Mouse (Mus musculus) heart, postnatal 10 days (tissue): ENCODE measurements at regions not wholly inside any gene's neighbourhood (a gene's known extent, or its start where the extent isn't known, plus 50 kb on each side); places are given as distances from the start of the nearest gene placed in this dataset.
A peak's percentile ranks its signal among the peaks of the same experiment; 100 is the strongest.

Experiments
- DNase-seq, 2 experiments: peaks; one replicate each; pipeline ENCODE4 v3.0.0; 2021
- intact Hi-C: fragments of 180-260 bp; cut with DNase I; formaldehyde crosslinking; loops from one replicate; pipeline ENCODE4 v1.15.1; 2025

DNA sequence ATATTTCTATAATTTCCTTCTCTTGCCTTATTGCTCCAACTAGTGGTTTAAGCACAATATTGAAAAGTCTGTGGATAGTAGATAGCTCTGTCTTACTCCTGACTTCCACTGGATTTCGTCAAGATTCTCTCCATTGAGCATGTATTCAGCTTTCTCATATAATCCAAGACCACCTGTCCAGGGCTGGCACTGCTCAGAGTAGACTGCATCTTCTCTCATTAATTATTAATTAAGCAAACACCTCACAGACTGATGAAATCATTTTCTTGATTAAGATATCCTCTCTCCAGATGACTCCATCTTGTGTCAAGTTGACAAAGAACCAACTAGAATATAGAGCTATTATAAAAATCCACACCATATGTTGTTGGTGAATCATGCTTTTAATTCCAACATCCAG, 310.5 kb upstream of the Tle1 start:
- DNase-seq: no peak
- intact Hi-C loops: no loop called here

DNA sequence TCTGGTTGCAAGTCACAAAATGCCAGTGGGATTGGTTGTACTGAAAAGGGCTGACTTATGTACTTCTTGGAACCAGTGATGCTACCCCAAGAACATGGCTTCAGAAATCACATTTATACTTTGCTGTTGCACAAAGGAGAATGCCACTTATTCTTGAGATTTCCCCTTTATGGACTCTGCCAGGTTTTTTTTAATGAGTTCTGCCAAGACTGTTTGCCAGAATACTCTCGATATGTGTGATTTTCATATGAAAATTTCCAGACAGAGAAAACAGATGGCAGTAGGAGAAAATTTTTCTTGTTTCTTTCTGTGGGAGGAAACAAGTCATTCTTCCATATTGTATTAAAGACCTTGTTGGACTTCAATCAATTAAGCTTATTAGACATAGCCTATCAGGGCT, 281.0 kb upstream of the Tle1 start:
- DNase-seq: no peak
- intact Hi-C loops: no loop called here

DNA sequence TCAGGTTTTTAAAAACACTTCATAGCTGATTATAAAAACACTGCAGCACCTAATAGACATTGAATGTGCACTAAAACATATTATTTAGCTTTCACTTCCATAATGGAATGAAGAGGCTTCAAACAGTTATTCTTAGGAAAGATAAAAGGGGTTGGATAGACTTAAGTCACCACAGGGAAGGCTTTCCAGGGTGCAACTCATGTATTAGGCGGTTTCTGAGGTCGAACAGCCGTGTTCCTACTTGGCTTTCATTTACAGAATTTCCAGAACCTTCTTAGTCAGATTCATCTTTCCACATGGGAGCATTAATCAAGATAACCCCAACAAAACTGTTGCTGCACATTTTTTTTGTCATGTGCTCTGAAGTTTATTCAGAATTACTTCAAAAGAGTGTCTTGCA, 279.8 kb upstream of the Tle1 start:
- DNase-seq: no peak
- intact Hi-C loops: no loop called here

DNA sequence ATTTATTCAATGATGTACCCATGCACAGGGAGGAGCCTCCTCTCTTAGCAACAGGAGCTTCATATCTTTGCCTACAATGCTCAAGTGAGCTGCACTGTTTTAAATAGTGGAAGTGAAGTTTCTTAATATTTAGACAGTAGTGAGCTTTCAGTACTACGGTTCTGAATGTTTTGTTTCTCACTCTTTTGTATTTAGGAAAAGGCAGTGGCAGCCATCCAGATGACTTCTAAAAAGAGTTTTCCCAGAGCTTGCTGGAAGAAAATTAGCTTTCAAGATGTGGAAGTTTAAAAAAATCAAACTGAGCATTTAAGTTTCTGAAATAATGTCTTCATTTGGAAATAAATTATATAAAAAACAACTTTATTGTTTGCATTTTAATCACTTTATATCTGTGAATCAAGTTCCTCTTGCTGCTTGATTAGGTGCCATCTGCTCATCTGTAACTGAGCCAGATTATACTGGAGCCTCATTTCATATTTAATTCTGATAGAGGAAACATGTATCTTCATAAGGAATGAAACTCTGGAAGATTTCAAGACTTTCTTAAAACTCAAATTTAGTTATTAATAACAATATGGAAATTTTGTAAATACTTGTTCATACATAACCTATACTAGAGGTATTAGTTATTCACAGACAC, 268.6 kb upstream of the Tle1 start:
- DNase-seq: no peak
- intact Hi-C loops: no loop called here

DNA sequence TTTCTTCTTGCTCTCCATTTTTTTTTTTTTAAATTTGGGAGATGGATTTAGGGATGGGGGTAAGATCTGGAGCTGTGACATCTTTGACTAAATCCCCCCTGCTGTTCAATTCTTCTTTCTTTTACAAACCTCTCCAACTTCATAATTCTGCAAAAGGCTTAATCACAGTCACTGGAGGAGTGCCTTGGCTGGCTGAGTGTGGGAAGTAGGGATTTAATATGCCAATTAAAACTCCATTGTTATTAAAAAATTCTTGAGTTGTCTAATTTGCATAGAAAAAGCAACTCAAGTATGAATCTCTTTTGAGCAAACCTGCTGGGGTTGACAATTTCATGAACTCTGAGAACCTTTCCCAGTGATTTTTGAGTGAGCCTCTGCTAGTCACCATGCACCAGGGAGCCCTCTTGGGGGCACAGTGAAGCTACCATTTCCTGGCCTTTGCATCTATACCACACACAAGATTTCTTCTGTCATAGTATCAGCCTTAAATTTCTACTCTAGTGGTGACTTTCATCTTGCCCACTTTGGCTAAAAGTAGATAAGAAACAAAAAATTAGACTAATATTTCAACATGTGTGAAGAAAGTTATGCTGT, 243.6 kb upstream of the Tle1 start:
- DNase-seq: no peak
- intact Hi-C loops: no loop called here

DNA sequence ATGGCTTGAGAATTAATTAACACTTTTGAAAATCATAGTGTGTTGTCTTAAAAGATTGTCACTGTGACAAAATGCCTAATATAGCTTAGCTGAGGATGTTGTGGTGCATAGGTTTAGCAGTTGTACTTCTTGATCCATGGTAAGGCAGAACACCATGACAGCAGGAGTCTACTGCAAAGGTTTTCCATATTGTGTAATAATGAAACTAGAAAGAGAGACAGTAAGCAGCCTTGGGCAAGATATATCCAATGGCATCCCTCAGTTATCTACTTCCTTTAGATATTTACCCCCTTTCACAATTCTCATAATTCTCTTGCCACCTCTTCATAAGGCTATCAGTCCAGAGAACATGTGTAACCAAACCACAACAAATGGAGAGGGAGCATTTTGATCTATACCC, 236.6 kb upstream of the Tle1 start:
- intact Hi-C loops: no loop called here
- no peak for DNase-seq

DNA sequence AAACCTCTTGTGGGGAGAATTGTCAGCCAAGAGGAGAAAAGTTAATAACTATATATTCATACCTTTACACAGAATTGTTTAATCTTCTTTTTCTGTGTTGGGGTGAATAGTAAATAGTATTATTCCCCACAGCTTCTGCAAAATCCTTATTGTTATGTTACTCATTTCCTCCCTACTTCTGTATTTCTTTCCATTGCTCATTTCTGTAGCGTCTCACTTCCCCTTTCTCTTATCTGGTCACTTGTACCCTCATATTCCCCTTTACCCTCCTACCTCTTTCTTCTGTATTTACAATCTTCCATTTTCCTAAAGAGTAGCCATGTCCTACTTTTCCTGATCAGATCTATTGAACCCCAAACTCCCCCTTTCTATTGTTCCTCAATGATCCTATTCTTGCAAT, 224.6 kb upstream of the Tle1 start:
- DNase-seq: no peak
- intact Hi-C loops: no loop called here

DNA sequence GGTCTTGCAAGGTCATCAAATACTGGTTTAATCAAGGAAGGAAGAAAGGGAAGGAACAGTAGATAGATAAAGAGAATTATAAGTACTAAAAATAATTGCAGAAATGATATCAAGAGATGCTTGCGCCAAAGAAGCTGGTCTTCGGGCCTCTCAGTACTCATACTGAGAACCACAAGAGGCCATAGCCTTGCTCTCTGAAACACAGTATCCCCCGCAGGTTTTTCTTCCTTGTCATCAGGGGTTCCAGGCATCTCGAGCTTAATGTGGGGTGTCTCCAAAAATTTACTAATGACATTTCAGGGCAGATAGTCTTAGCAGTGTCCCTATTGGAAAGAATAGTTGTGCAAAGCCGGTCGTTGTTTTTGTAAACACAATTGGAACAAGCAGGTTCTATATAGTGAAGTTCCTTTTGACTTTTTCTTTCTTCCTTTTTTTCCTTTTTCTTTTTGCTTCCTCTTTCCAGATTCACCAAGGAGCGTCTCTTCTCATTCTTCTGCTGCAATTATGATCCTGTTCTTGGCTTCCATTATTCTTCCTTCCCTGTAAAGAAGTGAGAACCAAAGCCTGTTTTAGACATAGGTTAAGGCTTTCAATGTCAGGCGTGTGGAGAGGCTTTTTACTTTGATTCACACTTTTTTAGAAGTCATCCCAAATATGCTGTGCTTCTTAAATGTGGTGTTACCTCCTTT, 211.5 kb upstream of the Tle1 start:
- intact Hi-C loops: loop anchor here (10.0 kb wide), 1 partner anchor 167 kb away; no protein-coding TSS in a partner anchor
- no peak for DNase-seq

DNA sequence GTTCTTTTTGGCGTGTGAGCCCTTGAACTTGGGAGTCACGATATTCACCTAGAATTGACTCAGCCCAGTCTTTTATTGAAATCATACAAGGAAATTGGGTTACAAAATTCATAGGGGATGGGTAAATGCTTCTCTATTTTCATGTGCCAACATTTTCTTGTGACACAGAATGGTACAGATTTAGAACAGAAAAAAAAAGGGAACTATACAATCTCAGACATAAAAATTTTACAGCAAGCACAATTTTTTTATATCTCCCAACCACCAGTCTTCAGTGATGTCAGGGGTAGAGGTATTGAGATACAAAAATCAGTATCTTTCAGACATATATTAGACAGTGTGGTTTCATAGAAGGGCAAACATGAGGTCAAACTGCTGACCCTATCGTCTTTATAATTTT, 210.6 kb upstream of the Tle1 start:
- no peak for DNase-seq
- intact Hi-C loops: loop anchor here (10.0 kb wide), 1 partner anchor 167 kb away; no protein-coding TSS in a partner anchor

DNA sequence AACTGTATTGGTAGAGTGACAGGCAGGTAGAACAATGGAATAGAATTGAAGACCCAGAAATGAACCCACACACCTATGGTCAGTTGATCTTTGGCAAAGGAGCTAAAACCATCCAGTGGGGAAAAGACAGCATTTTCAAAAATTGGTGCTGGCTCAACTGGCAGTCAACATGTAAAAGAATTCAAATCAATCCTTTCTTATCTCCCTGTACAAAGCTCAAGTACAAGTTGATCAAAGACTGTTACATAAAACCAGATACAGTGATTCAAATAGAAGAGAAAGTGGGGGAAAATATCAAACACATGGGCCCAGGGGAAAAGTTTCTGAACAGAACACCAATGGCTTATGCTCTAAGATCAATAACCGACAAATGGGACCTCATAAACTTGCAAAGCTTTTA, 200.0 kb upstream of the Tle1 start:
- intact Hi-C loops: no loop called here
- no peak for DNase-seq

DNA sequence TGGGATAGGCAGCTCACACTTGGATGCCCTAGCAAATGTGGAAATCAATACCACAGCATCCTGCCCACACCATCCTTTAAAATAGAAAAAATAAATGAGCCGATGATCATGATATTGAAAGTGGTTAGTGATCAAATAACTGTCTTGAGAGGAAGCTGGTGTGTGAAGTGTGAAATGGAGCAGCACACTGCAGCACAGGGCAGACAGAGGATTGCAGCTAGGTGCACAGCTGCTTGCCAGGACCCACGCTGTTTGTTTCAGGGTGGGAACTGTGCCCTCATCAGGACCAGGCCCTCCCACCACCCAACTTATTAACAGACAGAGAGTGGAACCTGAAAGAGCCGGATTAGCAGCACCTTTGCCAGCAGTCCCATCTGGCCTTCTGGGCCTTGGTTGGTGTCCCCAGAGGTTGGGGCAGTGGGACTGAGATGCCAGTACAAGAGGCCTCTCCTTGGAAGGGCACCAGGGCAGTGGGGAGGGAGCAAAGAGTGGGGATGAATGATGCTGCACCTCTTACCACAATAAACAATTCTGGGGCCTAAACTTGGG, 191.2 kb upstream of the Tle1 start:
- DNase-seq: no peak
- intact Hi-C loops: no loop called here

DNA sequence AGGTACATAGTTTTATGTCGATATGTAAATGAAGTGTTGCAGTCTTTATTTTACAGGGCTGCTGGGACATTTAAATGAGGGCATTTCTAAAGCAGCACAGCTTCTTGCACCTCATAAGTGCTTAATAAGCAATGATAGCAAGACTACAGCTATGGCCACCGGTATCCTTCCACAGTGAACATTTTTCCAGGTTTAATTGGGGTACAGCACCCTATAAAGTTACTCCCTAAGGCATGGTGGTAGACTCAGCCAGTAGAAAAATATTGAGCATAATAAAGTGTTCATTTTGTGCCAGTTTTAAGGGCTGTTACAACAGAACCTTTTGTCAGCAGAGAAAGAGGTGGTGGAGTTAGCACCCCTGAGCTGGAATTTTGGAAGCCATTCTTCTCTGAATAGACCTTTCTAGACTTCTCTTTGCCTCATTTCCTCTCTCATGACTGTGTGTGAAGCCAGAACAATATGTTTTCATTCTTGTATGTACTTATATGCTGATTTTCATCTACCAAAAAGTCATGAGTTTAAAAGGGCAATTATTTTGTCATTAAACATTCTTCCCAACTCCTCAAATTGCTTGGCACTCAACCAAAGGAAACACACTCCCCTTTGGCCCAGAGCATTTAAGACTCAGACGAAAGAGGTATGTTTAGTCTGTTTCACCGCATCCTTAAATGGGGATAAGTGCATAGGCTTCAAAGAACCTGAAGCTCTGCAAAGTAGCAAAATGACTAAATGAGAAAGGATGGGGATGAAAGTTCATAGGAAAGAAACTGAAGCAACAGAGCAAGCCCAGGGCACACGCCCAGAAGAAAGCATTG, 189.3 kb upstream of the Tle1 start:
- DNase-seq: no peak
- intact Hi-C loops: no loop called here

DNA sequence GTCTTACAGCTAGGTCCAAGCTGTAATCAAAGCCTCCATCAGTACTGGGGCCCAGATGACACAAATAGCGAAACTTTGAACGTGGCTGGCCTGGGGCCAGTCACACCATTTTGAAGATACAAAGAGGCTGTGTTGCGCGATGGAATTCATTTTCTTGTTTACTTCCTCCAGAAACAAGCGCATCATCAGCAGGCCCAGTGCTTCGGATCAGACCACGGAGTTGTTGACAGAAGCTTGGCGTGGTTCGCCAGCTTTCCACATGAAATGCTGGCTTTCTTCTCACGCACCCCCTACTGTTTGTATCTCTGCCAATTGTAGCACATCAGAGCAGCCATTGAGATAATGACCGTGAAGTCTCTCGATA, 184.2 kb upstream of the Tle1 start:
- intact Hi-C loops: no loop called here

DNA sequence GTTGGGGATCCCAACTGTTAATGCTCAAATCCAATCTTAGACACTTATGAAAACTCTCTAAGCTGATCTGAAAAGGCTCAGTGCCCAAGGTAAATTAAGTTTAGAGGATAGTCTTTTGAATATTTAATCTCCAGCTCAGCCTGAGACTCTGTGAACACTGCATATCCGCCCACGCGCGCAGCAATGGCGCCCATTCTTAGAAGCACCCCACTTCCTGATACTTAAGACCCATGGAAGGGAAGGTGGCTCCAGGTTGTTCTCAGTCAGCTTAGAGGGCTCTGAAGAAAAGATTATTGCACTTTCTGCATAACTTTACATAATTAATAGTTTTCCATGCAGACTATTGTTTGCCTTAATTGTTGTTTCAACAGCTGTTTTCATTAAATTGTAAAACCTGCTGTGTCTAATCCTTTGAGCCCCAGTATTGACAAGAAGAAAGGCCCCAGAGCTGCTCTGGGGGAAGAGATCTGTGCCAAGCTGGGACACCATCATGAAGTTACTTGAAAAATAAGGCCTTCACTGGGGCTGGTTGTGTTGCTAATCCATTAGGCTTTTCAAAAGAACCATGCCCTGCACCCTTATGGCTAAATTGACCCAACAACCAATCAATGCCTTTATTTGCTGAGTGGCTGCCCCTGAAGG, 183.7 kb upstream of the Tle1 start:
- intact Hi-C loops: no loop called here
- DNase-seq: no peak

More for the DNA sequence above, 184.2 kb upstream of the Tle1 start:
- DNase-seq: peak; percentile 66 to 67

DNA sequence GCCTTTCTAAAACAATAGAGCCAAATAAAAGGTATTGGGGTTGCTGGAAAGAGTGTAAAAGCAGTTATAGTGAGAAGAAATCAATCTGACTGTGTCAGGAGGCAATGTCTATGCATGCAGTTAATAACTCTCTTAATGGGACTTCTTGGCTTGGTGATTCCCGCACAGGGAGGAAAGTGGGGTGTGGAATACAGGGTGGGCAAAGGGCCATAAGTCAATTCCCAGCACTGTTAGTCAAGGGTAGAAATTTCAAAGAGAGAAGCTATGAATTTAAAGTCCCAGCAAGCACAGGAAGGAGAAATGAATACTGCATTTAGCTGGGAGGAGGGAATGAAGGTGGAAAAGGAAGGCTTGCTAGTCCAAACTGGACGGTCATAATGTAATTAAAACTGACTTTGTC, 183.0 kb upstream of the Tle1 start:
- no peak for DNase-seq
- intact Hi-C loops: no loop called here

DNA sequence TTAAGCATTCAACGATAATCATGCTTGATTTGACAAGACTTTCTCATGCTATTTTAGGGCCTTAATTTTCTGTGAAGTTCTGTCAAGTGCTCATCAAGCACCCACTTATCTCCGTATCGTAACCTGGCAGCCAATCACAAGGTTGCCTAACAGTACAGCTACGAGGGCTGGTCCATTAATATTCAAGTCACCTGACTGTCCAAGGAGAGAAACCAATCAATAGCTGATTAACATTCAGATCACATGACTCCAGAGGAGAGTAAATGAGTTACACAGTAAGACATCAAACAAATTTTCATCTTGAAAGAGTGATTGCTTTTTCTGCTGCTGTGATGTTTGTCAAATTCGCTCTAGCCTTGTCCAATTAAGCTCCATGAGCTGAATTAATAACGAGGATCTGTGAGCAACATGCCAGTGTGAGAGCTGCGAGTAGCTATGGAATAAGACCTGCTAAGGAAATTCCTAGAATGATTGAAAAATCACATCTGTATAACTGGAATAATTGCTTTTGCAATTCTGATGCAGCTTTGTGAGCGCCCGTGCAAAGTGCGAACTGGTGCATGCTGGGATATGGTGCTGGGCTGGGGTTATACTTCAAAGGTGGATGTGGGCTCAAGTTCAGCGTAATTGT, 181.9 kb upstream of the Tle1 start:
- no peak for DNase-seq
- intact Hi-C loops: no loop called here

DNA sequence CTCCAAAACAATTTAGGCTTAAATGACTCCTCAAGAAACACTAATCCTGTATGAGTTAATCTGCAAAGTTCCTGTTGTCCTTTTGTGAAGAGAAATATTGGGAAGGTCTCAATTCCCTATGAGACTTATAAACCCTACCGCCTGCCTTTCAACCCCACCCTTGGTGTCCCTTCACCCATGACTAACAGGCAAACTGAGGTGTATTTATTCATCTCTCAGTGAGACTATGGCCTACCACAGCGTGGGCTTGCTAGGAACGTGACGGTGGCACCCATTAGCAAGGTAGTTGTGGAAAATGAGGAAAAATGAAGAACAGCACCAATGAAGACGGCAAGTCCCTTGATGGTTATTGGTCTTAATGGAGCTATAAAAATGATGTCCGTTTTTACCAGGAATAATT, 181.0 kb upstream of the Tle1 start:
- no peak for DNase-seq
- intact Hi-C loops: no loop called here

DNA sequence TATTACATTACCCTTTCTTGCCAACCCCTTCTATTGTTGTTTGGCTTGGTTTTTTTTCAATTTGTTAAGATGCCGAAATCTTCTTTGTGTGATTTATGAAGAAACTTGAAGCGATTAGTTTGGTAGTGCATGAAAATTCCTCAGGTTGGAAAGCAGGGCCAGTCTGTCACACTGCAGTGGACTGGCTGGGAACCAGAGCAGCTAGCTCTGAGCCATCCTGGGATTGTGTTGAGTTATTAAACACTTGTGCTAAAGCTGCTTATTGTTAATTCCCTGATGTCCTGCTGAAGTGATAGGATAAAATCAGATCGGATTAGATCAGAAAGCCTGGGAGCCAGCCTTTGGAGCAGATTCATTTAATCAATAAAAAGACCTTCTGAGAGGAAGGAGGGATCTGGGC, 180.4 kb upstream of the Tle1 start:
- no peak for DNase-seq
- intact Hi-C loops: no loop called here

DNA sequence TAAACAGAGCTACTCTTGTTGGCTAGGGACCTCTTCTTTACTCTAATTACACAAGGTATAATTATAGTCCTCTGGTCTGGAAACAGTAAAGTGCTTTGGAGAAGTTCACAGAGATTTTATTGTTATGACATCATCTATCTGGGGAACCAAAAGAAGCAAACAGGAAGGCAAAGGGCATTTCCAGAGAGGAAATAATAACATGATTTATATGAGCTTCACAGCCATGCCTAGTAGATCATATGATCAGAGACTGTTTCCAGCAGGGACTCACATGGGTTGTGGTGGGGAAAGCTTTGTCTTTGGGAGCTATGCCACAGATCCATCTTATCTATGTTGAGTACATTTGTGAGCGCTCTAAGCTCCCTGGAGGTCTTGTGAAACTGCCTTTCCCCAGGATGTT, 178.8 kb upstream of the Tle1 start:
- intact Hi-C loops: no loop called here
- peak in 1 of 2 experiments; percentile 3 for DNase-seq

DNA sequence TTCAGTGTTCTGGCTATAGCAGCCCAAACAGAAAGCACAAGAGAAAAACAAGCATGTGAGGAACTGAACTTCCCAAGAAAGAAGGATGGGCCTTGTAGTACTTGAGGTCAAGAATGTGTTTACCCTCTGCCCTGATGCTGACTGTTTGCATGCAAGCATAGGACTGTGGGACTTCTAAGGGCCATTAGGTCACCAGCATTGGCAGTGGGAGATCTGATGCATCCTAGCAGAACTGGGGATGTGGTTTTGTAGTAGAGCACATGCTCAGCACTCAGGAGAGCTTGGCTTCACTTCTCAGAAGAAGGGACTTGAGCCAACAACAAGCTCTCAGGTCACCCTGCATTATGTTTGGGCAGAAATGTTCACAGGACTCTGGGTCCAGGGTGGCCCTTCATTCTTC, 178.3 kb upstream of the Tle1 start:
- intact Hi-C loops: no loop called here
- DNase-seq: no peak
